Mouse (Mus musculus) kidney, postnatal 0 days (tissue): ENCODE measurements around the gene Pcp4l1. TPM values are rescaled to one million over a fixed set of nuclear protein-coding genes. Genes with fewer than 3 reads are reported as not detected.

Experiments used
- ATAC-seq: fragments of 200-750 bp; cut with Nextera tagmentation; replicated peaks from 2 replicates; pipeline ENCODE4 v1.8.0; 2017; ENCODE audit warnings: low read depth, moderate number of reproducible peaks, moderate TSS enrichment, moderate library complexity; ENCODE audit not compliant: low FRiP score
- DNase-seq: peaks from one replicate; pipeline ENCODE4 v3.0.0-alpha.2; 2016; ENCODE audit warnings: low spot score
- H3K27ac ChIP-seq: fragments of 300-500 bp; sonication (generic); 2 replicates; pipeline ENCODE4 v1.5.1; 2014; ENCODE audit warnings: mild to moderate bottlenecking
- H3K27me3 ChIP-seq: fragments of 300-500 bp; sonication (generic); 2 replicates; pipeline ENCODE4 v1.6.1; 2014; ENCODE audit warnings: low read length, mixed read lengths; ENCODE audit not compliant: insufficient read depth
- H3K36me3 ChIP-seq: fragments of 300-500 bp; sonication (generic); 2 replicates; pipeline ENCODE4 v1.6.1; 2014; ENCODE audit warnings: low read length, mixed read lengths; ENCODE audit not compliant: insufficient read depth
- H3K4me1 ChIP-seq: fragments of 300-500 bp; sonication (generic); replicated peaks from 2 replicates; pipeline ENCODE4 v1.6.1; 2014; ENCODE audit warnings: antibody characterized with exemption, low read length, mixed read lengths; ENCODE audit not compliant: insufficient read depth
- H3K4me2 ChIP-seq: fragments of 300-500 bp; sonication (generic); 2 replicates; pipeline ENCODE4 v1.6.1; 2014; ENCODE audit warnings: mild to moderate bottlenecking, low read length, moderate library complexity, mixed read lengths
- H3K4me3 ChIP-seq: fragments of 300-500 bp; sonication (generic); replicated peaks from 2 replicates; pipeline ENCODE4 v1.5.1; 2014; ENCODE audit warnings: low read depth, low read length
- H3K9ac ChIP-seq: fragments of 300-500 bp; sonication (generic); 2 replicates; pipeline ENCODE4 v1.6.1; 2014; ENCODE audit warnings: low read depth, low read length
- H3K9me3 ChIP-seq: fragments of 300-500 bp; sonication (generic); replicated peaks from 2 replicates; pipeline ENCODE4 v1.6.1; 2016; ENCODE audit warnings: low read length, inconsistent platforms, mixed read lengths
- CTCF ChIP-seq: IDR thresholded peaks from 2 replicates; pipeline ENCODE4 v1.5.1; 2016; ENCODE audit warnings: antibody characterized with exemption, low read depth, mild to moderate bottlenecking, moderate library complexity
- WGBS: fragments of 180-500 bp; shearing (Covaris S2); extraction: QIAGEN DNeasy Blood & Tissue Kit; methylation state at CpG from one replicate; pipeline ENCODE4 v1.1.7; 2014; 5-methylcytosine and 5-hydroxymethylcytosine counted together
- polyA plus RNA-seq: library from polyadenylated mRNA; unstranded; fragments of >200 nt; fragmentation: Nextera tagmentation; extraction: Ambion mirVana; gene quantifications from 2 replicates; pipeline ENCODE4 v1.2.1, GENCODE M21; 2015

Pcp4l1 gene
- polyA plus RNA-seq, 1 experiment from 2014 or later = 9.9 TPM

DNA sequence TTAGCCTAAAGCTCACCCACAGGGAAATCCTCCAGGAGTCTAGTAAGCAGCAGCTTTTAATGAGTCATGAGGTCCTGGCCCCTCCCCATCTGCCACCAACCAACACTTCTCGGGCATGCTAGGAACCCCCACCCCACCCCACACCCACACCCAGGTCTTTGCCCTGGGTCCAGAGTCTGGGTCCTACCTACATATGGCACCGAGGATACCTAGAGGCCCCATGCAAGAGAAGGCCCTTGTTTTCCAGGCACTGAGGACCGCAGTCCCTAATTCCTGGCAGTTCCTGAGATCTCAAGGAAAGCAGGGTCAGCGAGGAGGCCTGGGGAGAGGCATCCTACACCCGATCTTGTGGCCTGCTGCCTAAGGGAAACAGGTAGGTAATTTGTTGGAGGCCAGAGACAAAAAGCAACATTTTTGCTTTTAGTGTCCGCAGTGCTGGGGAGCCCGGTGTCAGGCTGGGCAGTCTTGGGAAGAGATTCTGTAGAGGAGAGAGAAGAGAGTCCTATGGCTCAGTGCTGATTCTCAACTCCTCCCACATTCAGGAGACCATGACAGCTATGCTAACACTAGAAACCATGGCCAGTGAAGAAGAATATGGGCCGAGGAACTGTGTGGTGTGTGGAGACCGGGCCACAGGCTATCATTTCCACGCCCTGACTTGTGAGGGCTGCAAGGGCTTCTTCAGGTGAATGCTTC, 17.9 kb upstream of the Pcp4l1 start, which contains the start of gene Nr1i3:
Gene Nr1i3, plus strand, starts transcription at position 170 of the 696 bp plus-strand sequence.
- no peak within 1 kb of the TSS for H3K27ac ChIP-seq
- no peak for TF ChIP-seq CTCF
- no peaks in the 10 kb centered on the region for H3K4me1 ChIP-seq
- no peak within 1 kb of the TSS for H3K4me3 ChIP-seq
- 66% methylated on average over 10 of the region's 10 CpGs for WGBS
- DNase-seq = no peak
- peaks cover under 1% of the 10 kb centered on the region; the same call in 1 of the 2 replicates for H3K36me3 ChIP-seq
- peak; percentile 84 for ATAC-seq
- H3K9ac ChIP-seq = no peak within 1 kb of the TSS
- no peak within 1 kb of the TSS for H3K4me2 ChIP-seq
- no peaks in the 10 kb centered on the region for H3K9me3 ChIP-seq
- H3K27me3 ChIP-seq = no peaks in the 10 kb centered on the region

DNA sequence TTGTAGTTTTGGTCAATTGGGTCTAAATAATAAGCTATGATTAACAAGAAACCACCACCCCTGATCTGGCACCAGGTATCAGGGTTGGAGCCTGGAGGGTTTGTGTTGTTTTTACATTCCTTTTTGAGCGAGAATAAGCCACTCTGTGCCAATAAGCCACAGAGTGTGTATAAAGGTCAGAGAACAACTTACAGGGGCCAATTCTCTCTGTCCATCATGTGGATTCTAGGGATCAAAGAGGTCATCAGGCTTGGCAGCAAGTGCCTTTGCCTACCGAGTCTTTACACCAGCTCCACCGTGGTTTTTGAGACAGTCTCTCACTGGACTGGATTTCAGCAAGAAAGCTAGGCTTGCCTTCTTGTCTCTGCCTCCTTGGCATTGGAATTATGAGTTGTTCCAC, 16.8 kb upstream of the Pcp4l1 start:
- H3K27ac ChIP-seq = no peak overlapping the region
- H3K4me2 ChIP-seq = no peak overlapping the region
- DNase-seq (no peak), ATAC-seq (no peak)
- H3K4me3 ChIP-seq = no peak overlapping the region
- H3K27me3 ChIP-seq = no peaks in the 10 kb centered on the region
- no peaks in the 10 kb centered on the region for H3K9me3 ChIP-seq
- no peak for TF ChIP-seq CTCF
- no peaks in the 10 kb centered on the region for H3K4me1 ChIP-seq
- WGBS = 49% methylated on average over 3 of the region's 3 CpGs
- no peak overlapping the region for H3K9ac ChIP-seq
- H3K36me3 ChIP-seq = no peaks in the 10 kb centered on the region

DNA sequence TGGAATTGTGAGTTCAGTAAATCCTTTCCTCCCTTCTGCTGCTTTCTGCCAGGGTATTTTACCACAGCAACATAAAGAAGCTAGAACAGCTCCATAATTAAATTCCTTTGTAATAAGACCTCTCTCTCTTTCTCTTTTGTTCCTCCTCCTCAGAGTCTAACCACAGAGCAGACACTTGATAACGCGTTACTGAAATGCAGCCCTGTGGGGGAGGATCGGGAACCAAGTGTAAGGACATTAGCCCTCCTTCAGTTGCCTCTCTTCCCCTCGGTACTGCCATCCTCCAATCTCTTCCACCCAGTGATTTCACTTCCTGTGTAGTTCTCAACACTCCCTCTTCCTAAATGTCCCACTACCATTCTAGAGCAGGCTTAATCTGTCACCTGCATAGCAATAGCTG, 13.3 kb upstream of the Pcp4l1 start:
- no peak overlapping the region for H3K27ac ChIP-seq
- H3K36me3 ChIP-seq = no peaks in the 10 kb centered on the region
- H3K4me2 ChIP-seq = no peak overlapping the region
- no peaks in the 10 kb centered on the region for H3K4me1 ChIP-seq
- DNase-seq (peak; percentile 87), ATAC-seq (no peak)
- TF ChIP-seq CTCF = no peak
- H3K27me3 ChIP-seq = no peaks in the 10 kb centered on the region
- no peak overlapping the region for H3K4me3 ChIP-seq
- no peak overlapping the region for H3K9ac ChIP-seq
- H3K9me3 ChIP-seq = no peaks in the 10 kb centered on the region
- WGBS = 6% methylated on average over 4 of the region's 4 CpGs

DNA sequence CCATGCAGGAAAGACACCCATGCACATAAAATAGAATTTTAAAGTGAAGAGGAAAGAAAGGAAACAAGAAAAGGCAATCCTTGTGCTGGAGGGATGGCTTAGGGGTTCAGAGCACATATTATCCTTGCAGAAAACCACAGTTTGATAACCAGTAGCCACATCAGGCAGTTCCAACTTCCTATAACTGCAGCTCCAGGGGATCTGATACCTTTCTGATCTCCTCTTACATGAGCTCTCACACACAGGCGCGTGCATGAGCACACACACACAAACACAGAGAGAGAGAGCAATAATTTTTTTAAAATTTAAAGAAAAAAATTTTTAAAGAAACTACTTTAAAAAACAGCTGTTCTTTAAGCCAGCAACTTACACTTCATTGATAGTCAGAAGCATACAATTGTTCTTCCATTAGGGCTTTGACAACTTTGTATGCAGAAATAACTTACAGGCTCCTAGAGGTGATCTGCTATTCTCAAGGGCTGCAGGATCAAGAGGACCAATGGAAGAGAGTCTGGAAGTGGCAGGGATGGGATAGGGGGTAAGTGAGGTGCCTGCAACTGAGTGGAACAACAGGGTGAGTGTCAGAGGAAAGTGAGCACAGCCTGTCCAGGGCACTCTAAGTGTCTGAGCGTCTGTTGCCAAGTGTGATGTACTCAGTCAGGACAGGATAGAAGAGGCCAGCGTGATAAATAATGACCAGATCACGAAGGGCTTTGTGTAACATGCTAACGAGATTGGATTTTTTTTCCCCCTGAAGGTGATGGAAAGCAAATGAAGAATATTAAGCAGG, 9.8 kb upstream of the Pcp4l1 start:
- TF ChIP-seq CTCF = no peak
- no peaks in the 10 kb centered on the region for H3K9me3 ChIP-seq
- H3K4me1 ChIP-seq = no peaks in the 10 kb centered on the region
- no peak overlapping the region for H3K27ac ChIP-seq
- H3K4me2 ChIP-seq = no peak overlapping the region
- ATAC-seq (no peak), DNase-seq (no peak)
- no peaks in the 10 kb centered on the region for H3K36me3 ChIP-seq
- H3K4me3 ChIP-seq = no peak overlapping the region
- WGBS = 62% methylated on average over 6 of the region's 6 CpGs
- H3K27me3 ChIP-seq = no peaks in the 10 kb centered on the region
- H3K9ac ChIP-seq = no peak overlapping the region

DNA sequence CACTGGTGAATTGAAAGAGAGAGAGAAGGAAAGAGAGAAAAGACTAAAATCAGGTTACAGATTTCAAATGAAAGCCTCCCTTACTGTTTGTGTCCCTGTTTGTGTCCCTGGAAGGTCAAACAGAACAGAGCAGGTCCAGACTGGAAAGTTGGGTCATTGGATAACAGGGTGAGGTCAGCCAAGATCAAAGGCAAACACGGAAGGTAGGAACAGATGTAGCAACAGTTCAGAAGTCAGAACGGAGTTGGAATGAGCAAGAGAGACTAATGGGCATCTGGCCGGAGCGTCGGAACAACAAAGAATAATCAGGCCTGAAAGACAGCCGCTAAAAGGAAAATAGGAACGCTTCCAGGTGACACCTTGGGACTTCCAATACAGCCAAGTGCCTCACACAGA, 8.2 kb upstream of the Pcp4l1 start:
- 51% methylated on average over 7 of the region's 7 CpGs for WGBS
- no peaks in the 10 kb centered on the region for H3K36me3 ChIP-seq
- no peaks in the 10 kb centered on the region for H3K4me1 ChIP-seq
- H3K27ac ChIP-seq = no peak overlapping the region
- DNase-seq (no peak), ATAC-seq (no peak)
- no peak for TF ChIP-seq CTCF
- no peaks in the 10 kb centered on the region for H3K9me3 ChIP-seq
- no peaks in the 10 kb centered on the region for H3K27me3 ChIP-seq
- H3K9ac ChIP-seq = no peak overlapping the region
- H3K4me3 ChIP-seq = no peak overlapping the region
- H3K4me2 ChIP-seq = no peak overlapping the region

DNA sequence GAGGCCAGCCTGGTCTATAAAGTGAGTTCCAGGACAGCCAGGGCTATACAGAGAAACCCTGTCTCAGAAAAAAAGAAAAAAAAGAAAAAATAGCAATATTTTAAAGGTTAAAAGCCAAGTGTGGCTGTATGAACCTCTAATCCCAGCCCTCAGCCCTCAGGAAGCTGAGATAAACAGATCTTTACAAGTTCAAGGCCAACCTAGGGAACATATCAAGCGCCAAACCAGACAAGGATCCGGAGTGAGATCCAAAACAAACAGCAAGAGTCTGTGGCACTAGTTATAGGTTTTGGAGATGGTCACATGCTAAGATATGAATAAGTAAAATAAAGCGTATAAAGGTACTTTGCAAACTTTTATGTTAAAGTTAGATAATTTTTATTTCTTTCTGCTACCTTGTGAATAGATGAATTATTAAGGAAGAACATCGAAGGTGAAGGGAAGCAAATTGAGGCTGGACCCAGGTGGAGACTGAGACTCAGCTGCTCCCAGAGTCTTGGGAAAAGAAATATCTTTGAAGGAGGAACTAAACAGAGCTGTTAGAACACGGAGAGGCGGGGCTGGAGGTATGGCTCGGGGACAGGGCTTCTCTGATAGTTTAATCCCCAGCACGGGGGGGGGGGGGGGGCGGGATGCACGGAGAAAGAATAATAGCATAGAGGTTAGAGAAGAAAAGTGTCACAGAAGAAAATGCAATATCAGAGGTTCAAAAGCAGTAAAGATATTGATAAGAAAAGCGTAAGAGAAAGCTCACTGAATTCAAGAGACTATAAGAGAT, 7.6 kb upstream of the Pcp4l1 start:
- no peak overlapping the region for H3K9ac ChIP-seq
- TF ChIP-seq CTCF = no peak
- H3K4me2 ChIP-seq = no peak overlapping the region
- H3K9me3 ChIP-seq = no peaks in the 10 kb centered on the region
- no peaks in the 10 kb centered on the region for H3K27me3 ChIP-seq
- H3K36me3 ChIP-seq = no peaks in the 10 kb centered on the region
- H3K4me3 ChIP-seq = no peak overlapping the region
- ATAC-seq = no peak
- H3K4me1 ChIP-seq = no peaks in the 10 kb centered on the region
- no peak overlapping the region for H3K27ac ChIP-seq
- WGBS = 65% methylated on average over 9 of the region's 11 CpGs
- no peak for DNase-seq
